Mouse (Mus musculus) myocyte (in vitro differentiated cells): ENCODE results near the gene Vamp5.

Experiments
- CEBPB ChIP-seq: IDR thresholded peaks from 2 replicates; pipeline ENCODE4 v1.6.1; 2011; ENCODE audit warnings: mild to moderate bottlenecking, moderate library complexity; ENCODE audit not compliant: poor library complexity, insufficient read depth, severe bottlenecking
- E2F4 ChIP-seq: IDR thresholded peaks from one replicate; pipeline ENCODE4 v1.6.1; 2011; ENCODE audit warnings: mild to moderate bottlenecking, control low read depth, moderate library complexity; ENCODE audit not compliant: insufficient read depth
- MAX ChIP-seq: IDR thresholded peaks from one replicate; pipeline ENCODE4 v1.6.1; 2011; ENCODE audit warnings: low read depth, mild to moderate bottlenecking, control low read depth
- MYOD1 ChIP-seq, 3 experiments: IDR thresholded peaks; one replicate each; pipeline ENCODE4 v1.6.1; 2011; ENCODE audit warnings: control low read depth in 2 of 3, low read depth in 2 of 3, mild to moderate bottlenecking in 2 of 3, moderate library complexity in 1 of 3; ENCODE audit not compliant: insufficient read length in 2 of 3, control insufficient read depth in 1 of 3
- MYOG ChIP-seq, 3 experiments: IDR thresholded peaks; one replicate each; pipeline ENCODE4 v1.6.1; 2011; ENCODE audit warnings: control low read depth in 2 of 3, low read depth in 2 of 3, mild to moderate bottlenecking in 2 of 3; ENCODE audit not compliant: insufficient read length in 2 of 3, control insufficient read depth in 1 of 3, insufficient read depth in 1 of 3
- POLR2A ChIP-seq: IDR thresholded peaks from one replicate; pipeline ENCODE4 v1.6.1; 2011; ENCODE audit warnings: low read depth, mild to moderate bottlenecking, control low read depth, moderate library complexity; ENCODE audit not compliant: insufficient read length
- POLR2AphosphoS2 ChIP-seq: IDR thresholded peaks from one replicate; pipeline ENCODE4 v1.6.1; 2011; ENCODE audit warnings: low read depth, control low read depth; ENCODE audit not compliant: insufficient read length
- TCF12 ChIP-seq: IDR thresholded peaks from one replicate; pipeline ENCODE4 v1.6.1; 2011; ENCODE audit warnings: mild to moderate bottlenecking, control low read depth; ENCODE audit not compliant: poor library complexity, insufficient read depth, severe bottlenecking
- USF1 ChIP-seq: IDR thresholded peaks from one replicate; pipeline ENCODE4 v1.6.1; 2011; ENCODE audit warnings: low read depth, mild to moderate bottlenecking, control low read depth, moderate library complexity

GRCm38 (mm10) chr6:72344396-72345073 lies 35.7 kb downstream of the Vamp5 start:
- TF ChIP-seq POLR2A (no peak), MAX (no peak), TCF12 (no peak), POLR2AphosphoS2 (no peak), USF1 (no peak), E2F4 (no peak), MYOG (IDR thresholded peaks at IDR 0.05; ENCODE audit: control insufficient read depth in 1 of 3, insufficient read depth in 1 of 3, insufficient read length in 2 of 3, low read depth in 2 of 3) (no peak), CEBPB (no peak), MYOD1 (IDR thresholded peaks at IDR 0.05; ENCODE audit: control insufficient read depth in 1 of 3, insufficient read length in 2 of 3, low read depth in 2 of 3) (no peak)
